Mouse (Mus musculus): Measurements from ENCODE around the gene Gm11007. TPM values are rescaled to one million over a fixed set of nuclear protein-coding genes. Genes with fewer than 3 reads are reported as not detected.

The Gm11007 gene
- total RNA-seq (2023) = not detected

DNA sequence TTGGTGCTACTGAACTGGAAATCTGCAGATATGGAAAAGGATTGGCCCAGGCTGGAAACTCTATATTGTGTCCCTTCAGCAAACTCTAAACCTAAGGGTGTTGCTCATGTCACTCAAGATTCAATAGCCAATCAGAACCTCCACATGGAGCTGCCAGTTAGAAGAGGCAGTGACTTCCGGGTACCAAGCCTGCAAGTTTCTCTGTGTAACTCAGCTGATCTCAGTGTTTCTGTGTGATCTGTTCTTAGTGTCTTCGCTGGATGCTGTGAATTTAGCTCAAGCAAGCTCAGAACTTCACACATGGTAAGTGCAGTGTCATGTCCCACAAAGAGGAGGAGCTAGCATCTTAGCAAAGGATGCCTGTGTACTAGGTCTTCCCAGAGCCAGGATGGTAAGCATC lies at the start of gene Gm11007:
TSS of gene Gm11007 (plus strand) at position 301 of the 400 bp plus-strand sequence.

Other genes with a start within 250 kb of the Gm11007 start
- gene Gm4724, start 208.2 kb upstream of the Gm11007 start, total RNA-seq (2023) = not detected
- gene Zfp965, start 174.0 kb upstream of the Gm11007 start, total RNA-seq (2023) = 1 to 10 TPM; 1.2 to 7.2 TPM
- gene Zfp969, start 59.7 kb downstream of the Gm11007 start, total RNA-seq (2023) = not detected
- gene Gm2007, start 97.6 kb downstream of the Gm11007 start, total RNA-seq (2023) = not detected
- not detected for gene Gm14288, start 157.1 kb downstream of the Gm11007 start, total RNA-seq (2023)
- 10 to 100 TPM in 1 of 2 experiments, 1 to 10 TPM in 1; 4.0 to 11.6 TPM for gene Gm6710, start 225.2 kb downstream of the Gm11007 start, total RNA-seq (2023)